Mouse (Mus musculus) left cerebral cortex, postnatal 14 days (tissue): ENCODE data around the gene Nrip3. TPM values are rescaled to one million over a fixed set of nuclear protein-coding genes. Genes with fewer than 3 reads are reported as not detected.

Experiments used
- DNase-seq, 2 experiments: peaks; one replicate each; pipeline ENCODE4 v3.0.0; 2021 to 2022; ENCODE audit warnings: low spot score in 2 of 2, mixed read lengths in 1 of 2
- intact Hi-C: fragments of 180-260 bp; cut with DNase I; formaldehyde crosslinking; loops from one replicate; pipeline ENCODE4 v1.15.1; 2025
- long read RNA-seq, 2 experiments: library from polyadenylated mRNA; stranded (forward); transcript quantifications; one replicate each; pipeline ENCODE4 v2.0.0; 2021
- total RNA-seq, 2 experiments: library from RNA; stranded (reverse); gene quantifications; 2 replicates each; pipeline ENCODE4 v1.2.3; 2021

Nrip3 gene
- 10 to 100 TPM; 87.2 to 87.8 TPM for total RNA-seq
- long read RNA-seq, experiment 1, transcript Nrip3-201 (7 exons, 3,910 nt), result major isoform, 224 of 271 reads
- long read RNA-seq, experiment 1, partial matches to known transcripts, result 4 of 271 reads
- long read RNA-seq, experiment 1, other reads (novel, unspliced or antisense), result 41 of 271 reads
- long read RNA-seq, experiment 2, transcript Nrip3-201 (7 exons, 3,910 nt), result major isoform, 137 of 179 reads
- long read RNA-seq, experiment 2, partial matches to known transcripts, result 7 of 179 reads
- long read RNA-seq, experiment 2, other reads (novel, unspliced or antisense), result 34 of 179 reads

DNA sequence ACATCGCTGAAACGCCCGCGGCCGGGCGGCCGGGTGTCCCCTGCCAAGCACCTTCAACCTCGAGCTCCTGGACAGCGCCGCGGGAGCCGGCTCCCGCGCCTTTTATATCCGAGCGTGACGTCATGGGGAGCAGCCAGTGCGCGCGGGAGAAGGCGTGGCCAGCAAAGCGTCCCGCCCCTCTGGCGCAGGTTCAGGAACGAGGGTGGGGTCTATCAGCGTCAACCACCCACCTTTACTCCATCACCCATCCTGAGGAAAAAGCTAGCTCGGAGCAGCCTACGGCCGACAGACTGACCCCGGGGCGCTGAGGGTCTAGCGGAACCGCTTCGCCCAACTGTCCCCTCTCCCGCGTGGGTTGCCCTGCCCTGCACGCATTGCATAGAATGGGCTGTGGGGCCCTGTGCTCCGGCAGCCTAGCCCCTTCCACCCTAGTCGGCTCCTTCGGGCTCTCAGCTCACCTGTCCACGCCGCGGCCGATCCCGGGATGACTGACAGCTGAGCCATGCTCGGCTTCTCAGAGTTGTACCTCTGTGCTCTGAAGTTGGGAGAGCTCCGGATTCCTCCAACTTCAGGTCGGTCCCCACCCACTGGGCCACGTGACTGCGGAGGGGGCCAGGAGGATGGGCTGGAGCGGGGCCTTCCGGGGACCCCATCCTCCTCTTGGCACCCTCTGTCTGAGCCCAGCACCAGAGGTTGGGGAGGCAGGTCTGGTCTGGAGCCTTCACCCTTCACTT, at the start of gene Nrip3:
Gene Nrip3, minus strand, starts transcription at position 556 of the 734 bp plus-strand sequence.
- DNase-seq, result peak; percentile 79 to 82
- intact Hi-C loops, result no loop called here

- DNase-seq, result no peak
- intact Hi-C loops, result no loop called here
These were observed 49.6 kb upstream of the Nrip3 start for GRCm38 (mm10) chr7:109831376-109831775.

GRCm38 (mm10) chr7:109826911-109827310, 45.1 kb upstream of the Nrip3 start:
- intact Hi-C loops, result no loop called here
- no peak for DNase-seq

DNA sequence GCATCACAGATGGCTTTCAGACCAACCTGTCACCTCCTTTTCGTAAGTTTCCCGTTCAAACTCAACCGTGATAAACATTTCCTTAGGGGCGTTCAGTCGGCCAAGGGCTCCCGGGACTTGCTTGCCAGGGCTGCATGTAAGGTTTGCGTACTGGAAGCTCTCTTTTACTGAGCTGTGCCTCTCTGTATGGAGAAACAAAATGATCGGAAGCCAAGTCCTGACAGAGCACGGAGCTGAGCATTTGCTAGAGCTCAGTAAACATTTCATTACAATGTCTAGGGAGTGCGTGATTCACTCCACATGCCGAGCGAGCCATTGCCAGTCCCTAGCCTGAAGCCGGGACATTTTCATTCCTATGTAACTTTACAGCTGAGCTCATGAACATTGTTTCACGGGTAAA, 43.5 kb upstream of the Nrip3 start:
- intact Hi-C loops, result no loop called here
- DNase-seq, result no peak

DNA sequence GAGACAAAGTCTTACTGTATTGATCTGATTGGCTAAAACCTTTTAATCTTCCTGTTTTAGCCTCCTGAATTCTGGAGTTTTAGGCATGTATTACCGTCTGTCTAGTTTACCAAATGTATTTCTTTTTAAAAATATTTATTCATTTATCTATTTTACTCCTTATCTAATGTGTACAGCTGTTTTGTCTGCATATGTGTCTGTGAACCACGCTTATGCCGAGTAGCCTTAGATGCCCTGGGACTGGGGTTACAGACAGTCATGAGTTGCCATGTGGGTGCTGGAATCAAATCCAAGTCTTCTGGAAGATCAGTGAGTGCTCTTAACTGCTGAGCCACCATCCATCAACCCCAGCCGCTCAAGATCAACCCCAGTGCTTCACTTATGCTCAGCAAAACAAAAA, 36.8 kb upstream of the Nrip3 start:
- no peak for DNase-seq
- intact Hi-C loops, result no loop called here

DNA sequence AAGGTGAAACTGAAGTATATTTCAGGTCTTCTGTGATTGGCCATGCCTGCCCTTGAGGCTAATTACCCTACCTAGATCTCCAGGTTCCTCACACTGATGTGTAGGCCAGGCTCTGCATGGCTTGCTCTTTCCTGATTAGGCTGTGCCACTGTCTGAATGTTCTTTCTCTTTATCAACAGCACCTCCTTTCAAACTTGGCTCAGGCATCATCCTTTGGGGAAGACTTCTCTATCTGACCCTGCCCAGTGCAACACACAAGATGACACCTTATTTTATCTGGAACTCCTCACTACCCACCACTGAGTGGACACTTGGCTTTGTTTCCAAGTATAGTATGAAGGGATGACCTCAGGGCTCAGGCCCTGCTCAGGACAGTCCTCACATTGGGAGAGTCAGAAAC, 36.1 kb upstream of the Nrip3 start:
- intact Hi-C loops, result no loop called here
- no peak for DNase-seq

DNA sequence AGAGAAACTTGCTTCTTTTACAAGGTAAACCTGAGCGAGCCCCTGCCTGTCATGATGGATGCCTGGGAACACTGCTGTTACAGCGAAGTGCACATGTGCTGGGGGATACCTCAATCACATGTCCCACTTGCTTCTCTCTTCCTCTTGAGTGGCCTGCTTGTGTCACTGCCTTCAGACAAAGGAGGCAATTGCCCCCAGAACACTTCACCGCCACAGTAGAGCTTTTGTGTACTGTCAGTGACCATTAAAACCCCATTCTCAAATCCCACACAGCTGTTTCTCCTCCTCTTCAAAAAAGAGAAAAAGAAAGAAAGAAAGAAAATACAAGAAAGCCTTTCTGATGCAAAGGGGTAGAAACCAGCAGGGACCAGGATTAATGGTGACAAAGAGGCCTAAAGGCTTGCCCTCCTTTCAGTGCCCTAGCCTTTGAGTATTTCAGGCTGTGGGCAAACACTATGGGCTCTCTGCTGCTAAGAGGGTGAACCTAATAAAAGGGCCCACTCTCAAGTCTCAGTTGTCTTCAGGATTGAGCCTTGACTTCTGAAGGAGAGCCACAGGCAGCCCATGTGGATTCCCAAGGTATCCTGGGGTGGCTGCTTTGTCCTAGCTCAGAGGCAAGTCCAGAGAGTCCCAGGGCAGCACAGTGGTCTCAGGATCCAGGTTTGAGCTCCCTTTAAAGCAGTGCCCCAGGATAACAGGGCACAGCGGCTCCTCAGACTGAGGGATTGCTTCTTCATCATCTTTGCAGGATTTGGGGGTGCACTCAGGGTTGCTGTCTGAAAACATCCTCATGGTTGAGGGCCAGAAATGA, 31.7 kb upstream of the Nrip3 start:
- intact Hi-C loops, result loop anchor here (5.0 kb wide), 1 partner anchor 44 kb away; no protein-coding TSS in a partner anchor

GRCm38 (mm10) chr7:109807616-109808485, 26.0 kb upstream of the Nrip3 start:
- no peak for DNase-seq
- intact Hi-C loops, result no loop called here

More for the DNA sequence above, 31.7 kb upstream of the Nrip3 start:
- DNase-seq, result no peak

DNA sequence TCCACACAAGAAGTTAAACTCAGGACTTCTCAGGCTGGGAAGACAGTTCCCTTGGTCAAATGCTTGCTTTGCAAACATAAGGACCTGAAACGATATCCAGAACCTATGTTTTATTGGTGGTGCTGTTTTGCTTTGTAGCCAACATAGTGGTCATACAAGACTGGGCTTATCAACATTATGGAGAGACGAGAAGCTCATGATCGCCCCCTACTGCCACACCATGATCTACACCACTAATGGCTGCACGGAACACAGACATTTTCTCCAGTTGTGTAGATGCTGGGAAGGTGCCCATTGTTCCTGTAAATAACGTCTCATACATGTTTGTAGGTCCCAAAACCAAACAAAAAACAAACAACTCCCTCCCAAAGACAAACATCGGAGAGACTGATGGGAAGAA, 23.0 kb upstream of the Nrip3 start:
- intact Hi-C loops, result no loop called here

GRCm38 (mm10) chr7:109804355-109804754, 22.5 kb upstream of the Nrip3 start:
- intact Hi-C loops, result no loop called here
- no peak for DNase-seq

More for the DNA sequence above, 23.0 kb upstream of the Nrip3 start:
- DNase-seq, result no peak

- intact Hi-C loops, result no loop called here
- no peak for DNase-seq
These were observed 21.7 kb upstream of the Nrip3 start for GRCm38 (mm10) chr7:109803516-109803915.

DNA sequence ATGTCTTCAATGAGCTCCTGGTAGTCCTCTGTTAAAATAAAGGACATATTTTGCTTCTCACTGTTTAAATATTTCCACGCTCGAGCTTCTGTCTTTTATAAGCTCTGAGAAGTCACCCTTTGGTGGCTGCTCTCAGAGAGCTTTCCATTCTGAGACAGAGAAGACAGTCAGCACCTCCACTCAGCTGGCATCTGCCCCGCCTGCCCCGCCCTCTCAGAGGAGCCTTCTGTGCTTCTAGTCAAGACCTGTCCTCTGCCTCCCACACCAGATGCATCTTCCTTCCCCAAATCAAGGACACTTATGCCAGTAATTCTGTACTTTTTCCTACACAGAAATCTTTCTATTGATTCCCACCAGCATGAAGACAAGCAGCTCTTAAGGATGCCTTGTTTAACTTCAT, 18.8 kb upstream of the Nrip3 start:
- intact Hi-C loops, result no loop called here
- no peak for DNase-seq

DNA sequence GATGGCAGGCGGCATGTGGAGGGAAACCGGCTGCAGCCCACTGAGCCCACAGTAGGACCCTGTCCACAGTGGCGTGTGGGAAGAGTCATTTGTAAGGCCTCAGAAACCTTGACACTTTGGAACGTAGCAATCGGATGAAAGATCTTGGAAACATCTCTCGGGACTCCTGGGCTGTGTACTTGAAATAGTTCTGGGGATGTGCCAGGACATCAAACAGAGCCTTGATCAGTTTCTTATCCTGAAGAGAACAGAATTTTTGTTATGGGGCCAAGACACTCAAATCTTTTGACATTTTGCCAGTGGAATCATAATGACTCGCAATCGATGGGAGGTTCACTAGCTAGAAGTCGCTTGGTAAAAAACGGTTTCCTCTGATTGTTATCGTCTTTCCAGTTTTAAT, 17.3 kb upstream of the Nrip3 start:
- intact Hi-C loops, result no loop called here
- no peak for DNase-seq

DNA sequence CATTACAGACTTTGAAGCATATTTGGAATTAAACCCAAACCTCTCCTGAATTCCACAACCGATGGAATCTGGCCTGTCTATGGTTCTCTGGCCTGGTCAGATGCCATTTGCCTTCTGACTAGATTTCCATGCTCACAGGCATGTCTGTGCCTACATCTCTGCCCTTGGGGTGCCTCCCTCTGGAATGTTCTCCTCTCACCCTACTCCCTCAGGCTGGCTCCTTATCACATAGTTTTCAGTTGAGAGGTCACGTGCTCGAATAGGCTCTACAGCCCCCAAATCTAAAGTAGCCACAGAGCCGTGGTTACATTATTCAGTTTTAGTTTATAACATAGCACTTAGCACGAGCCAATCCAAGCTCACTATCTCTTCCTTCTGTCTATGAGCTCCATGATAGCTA, 13.7 kb upstream of the Nrip3 start:
- intact Hi-C loops, result no loop called here
- DNase-seq, result no peak

- intact Hi-C loops, result loop anchor here (5.0 kb wide), 1 partner anchor 83 kb away; no protein-coding TSS in a partner anchor
- DNase-seq, result no peak
These were observed 12.7 kb upstream of the Nrip3 start for GRCm38 (mm10) chr7:109794556-109794955.

- intact Hi-C loops, result loop anchor here (2.0 to 5.0 kb wide), 2 partner anchors 85 to 100 kb away; no protein-coding TSS in a partner anchor
- DNase-seq, result peak; percentile 54 to 65
These were observed 10.9 kb upstream of the Nrip3 start for GRCm38 (mm10) chr7:109792759-109793158.

GRCm38 (mm10) chr7:109790818-109791217, 9.0 kb upstream of the Nrip3 start:
- intact Hi-C loops, result loop anchor here (5.0 kb wide), 1 partner anchor 86 kb away; no protein-coding TSS in a partner anchor
- no peak for DNase-seq

DNA sequence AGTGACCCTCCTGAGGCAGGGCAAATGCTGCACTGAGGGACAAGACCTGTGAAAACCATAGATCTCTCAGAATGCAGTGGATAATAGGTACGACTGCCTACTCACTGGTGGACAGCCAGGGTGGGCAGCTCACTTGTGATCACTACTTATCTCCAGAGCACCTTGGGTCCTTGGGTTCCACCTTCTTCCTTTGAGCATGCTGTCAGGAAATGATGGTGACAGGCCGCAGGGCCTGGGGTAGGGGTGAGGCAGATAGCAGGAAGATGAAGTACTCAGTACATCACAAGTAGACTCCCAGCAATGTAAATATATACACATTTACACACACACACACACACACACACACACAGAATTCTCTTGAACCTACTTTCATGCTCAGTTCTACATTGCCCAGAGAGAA, 6.0 kb upstream of the Nrip3 start:
- intact Hi-C loops, result no loop called here
- DNase-seq, result no peak

- DNase-seq, result no peak
- intact Hi-C loops, result no loop called here
These were observed 1.5 kb upstream of the Nrip3 start for GRCm38 (mm10) chr7:109783281-109783680.
